Mouse (Mus musculus) neural tube, embryonic 11.5 days (tissue): ENCODE results near the gene Vmo1. TPM values are rescaled to one million over a fixed set of nuclear protein-coding genes. Genes with fewer than 3 reads are reported as not detected.

Experiments used
- ATAC-seq: fragments of 200-750 bp; cut with Nextera tagmentation; 2 replicates; pipeline ENCODE4 v1.8.0; 2017; ENCODE audit warnings: moderate number of reproducible peaks, mild to moderate bottlenecking, moderate TSS enrichment, moderate library complexity; ENCODE audit not compliant: insufficient read depth, low FRiP score, low TSS enrichment
- DNase-seq: peaks from one replicate; pipeline ENCODE4 v3.0.0-alpha.2; 2015; ENCODE audit warnings: low spot score
- H3K27ac ChIP-seq: fragments of 300-500 bp; sonication (generic); 2 replicates; pipeline ENCODE4 v1.5.1; 2014; ENCODE audit warnings: low read depth, mild to moderate bottlenecking, low read length
- H3K27me3 ChIP-seq: fragments of 300-500 bp; sonication (generic); 2 replicates; pipeline ENCODE4 v1.6.1; 2014; ENCODE audit warnings: mild to moderate bottlenecking, low read length, mixed read lengths; ENCODE audit not compliant: control insufficient read depth, insufficient read depth
- H3K36me3 ChIP-seq: fragments of 300-500 bp; sonication (generic); 2 replicates; pipeline ENCODE4 v1.6.1; 2014; ENCODE audit warnings: mild to moderate bottlenecking, low read length, moderate library complexity, mixed read lengths; ENCODE audit not compliant: control insufficient read depth, insufficient read depth
- H3K4me1 ChIP-seq: fragments of 300-500 bp; sonication (generic); 2 replicates; pipeline ENCODE4 v1.6.1; 2014; ENCODE audit warnings: low read length, mixed read lengths; ENCODE audit not compliant: control insufficient read depth, insufficient read depth
- H3K4me2 ChIP-seq: fragments of 300-500 bp; sonication (generic); 2 replicates; pipeline ENCODE4 v1.6.1; 2014; ENCODE audit warnings: low read depth, mild to moderate bottlenecking, moderate library complexity
- H3K4me3 ChIP-seq: fragments of 300-500 bp; sonication (generic); 2 replicates; pipeline ENCODE4 v1.5.1; 2014; ENCODE audit warnings: low read depth, low read length
- H3K9ac ChIP-seq: fragments of 300-500 bp; sonication (generic); 2 replicates; pipeline ENCODE4 v1.6.1; 2014; ENCODE audit warnings: mild to moderate bottlenecking, low read length
- H3K9me3 ChIP-seq: fragments of 300-500 bp; sonication (generic); 2 replicates; pipeline ENCODE4 v1.6.1; 2016; ENCODE audit warnings: low read length; ENCODE audit not compliant: control insufficient read depth
- WGBS: fragments of 180-500 bp; shearing (Covaris S2); extraction: QIAGEN DNeasy Blood & Tissue Kit; methylation state at CpG from one replicate; pipeline ENCODE4 v1.1.7; 2014; 5-methylcytosine and 5-hydroxymethylcytosine counted together
- polyA plus RNA-seq: library from polyadenylated mRNA; unstranded; fragments of >200 nt; fragmentation: Nextera tagmentation; extraction: Ambion mirVana; gene quantifications from 2 replicates; pipeline ENCODE4 v1.2.1, GENCODE M21; 2014

The Vmo1 gene
- polyA plus RNA-seq: 0.39 TPM in 1 of 2 replicates, not detected in the other

DNA sequence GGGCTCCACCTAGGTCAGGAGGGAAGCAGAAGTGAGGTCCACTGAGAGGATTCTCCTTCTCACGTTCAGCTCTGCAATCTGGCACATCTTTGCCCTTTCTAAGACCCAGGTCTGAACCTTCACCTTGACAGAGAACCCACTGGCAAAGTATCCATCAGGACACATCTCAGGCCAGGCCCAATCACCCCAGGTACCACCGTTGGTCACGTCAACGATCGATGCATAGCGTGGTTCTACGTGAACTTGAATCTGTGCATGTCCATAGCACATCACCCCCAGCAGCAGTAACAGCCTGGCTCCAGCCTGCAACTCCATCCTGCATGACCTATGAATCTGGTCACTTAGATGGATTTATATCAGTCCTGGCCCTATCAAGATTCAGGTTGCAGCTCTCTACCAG is at the start of gene Vmo1:
Gene Vmo1, minus strand, starts transcription at position 329 of the 400 bp plus-strand sequence.
- Histone ChIP-seq H3K27ac (no peak within 1 kb of the TSS), H3K4me3 (no peak within 1 kb of the TSS), H3K4me1 (no peaks in the 10 kb centered on the region), H3K4me2 (no peak within 1 kb of the TSS), H3K9ac (no peak within 1 kb of the TSS), H3K36me3 (no peaks in the 10 kb centered on the region), H3K9me3 (no peaks in the 10 kb centered on the region), H3K27me3 (no peaks in the 10 kb centered on the region)
- DNase-seq (no peak), ATAC-seq (no peak)
- WGBS: 91% methylated on average over 7 of the region's 7 CpGs

DNA sequence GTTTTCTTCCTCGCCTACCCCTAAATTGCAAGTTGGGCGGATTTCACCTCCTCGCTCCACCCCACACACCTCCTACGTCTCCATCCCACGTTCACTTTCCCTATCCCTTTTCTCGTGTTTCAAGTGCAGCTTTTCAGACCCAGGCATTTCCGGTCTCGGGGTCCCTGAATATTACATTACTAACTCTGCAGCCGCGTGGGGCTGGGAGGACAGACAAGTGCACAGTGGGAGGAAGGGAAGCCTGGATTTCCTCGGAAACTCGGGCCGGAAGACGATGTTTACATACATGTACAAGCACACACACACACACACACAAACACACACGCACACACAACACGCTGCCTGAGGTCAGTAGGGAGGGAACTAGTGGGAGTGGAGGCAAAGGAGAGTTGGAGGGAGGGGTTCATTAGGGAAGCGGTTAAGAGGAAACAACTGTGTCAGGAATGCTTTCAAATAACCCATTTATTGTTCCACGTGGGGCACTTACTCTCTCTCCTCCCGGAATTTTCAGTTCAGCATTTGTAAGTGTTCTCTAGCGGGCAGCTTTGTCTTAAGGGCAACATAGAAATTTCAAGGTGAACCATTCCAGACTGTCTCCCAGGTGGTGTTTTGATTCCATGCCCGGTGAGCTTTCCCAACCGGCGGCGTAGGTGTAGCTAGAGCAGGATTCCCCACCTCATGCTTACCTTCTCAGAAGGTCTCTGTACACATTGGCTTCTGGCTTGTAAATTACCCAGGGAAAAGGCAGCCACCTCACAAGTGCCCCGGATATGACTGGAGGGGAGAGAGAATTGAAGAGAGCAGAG is 49.3 kb upstream of the Vmo1 start:
- H3K27ac ChIP-seq: no peak overlapping the region
- ATAC-seq (no peak), DNase-seq (peak; percentile 39)
- peak overlapping the region; percentile 81 for H3K4me3 ChIP-seq
- H3K36me3 ChIP-seq: no peaks in the 10 kb centered on the region
- H3K4me1 ChIP-seq: peaks cover 31% of the 10 kb centered on the region
- no peaks in the 10 kb centered on the region for H3K9me3 ChIP-seq
- peak overlapping the region; percentile 82 for H3K9ac ChIP-seq
- WGBS: 2% methylated on average over 25 of the region's 25 CpGs
- H3K4me2 ChIP-seq: peak overlapping the region; percentile 93
- H3K27me3 ChIP-seq: no peaks in the 10 kb centered on the region

DNA sequence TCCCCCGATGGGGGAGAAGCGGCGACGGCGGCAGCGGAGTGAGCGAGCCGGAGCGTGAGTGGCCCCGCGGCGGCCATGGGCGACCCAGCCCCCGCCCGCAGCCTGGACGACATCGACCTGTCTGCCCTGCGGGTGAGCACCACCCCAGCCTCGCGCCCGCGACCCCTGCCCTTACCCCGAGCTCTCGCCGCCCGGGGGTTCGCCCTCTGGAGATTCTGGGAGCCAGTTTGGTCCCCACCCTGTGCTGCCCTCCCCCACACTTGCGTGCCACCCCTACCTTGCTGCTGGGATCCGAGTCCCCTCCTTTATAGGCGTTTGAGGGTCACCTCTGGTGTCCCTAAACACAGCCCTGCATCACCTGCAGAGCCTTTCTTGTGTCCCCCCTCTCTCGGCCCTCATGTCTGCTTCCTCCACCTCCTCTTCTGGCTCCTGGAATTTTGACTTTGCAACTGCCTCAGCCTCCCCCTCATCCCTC is 48.6 kb upstream of the Vmo1 start:
- H3K4me3 ChIP-seq: peak overlapping the region; percentile 81
- peak overlapping the region; percentile 93 for H3K4me2 ChIP-seq
- H3K9ac ChIP-seq: peak overlapping the region; percentile 82
- H3K4me1 ChIP-seq: peaks cover 31% of the 10 kb centered on the region
- DNase-seq: peak; percentile 25
- peak overlapping the region; percentile 56 for H3K27ac ChIP-seq
- no peaks in the 10 kb centered on the region for H3K9me3 ChIP-seq
- no peaks in the 10 kb centered on the region for H3K27me3 ChIP-seq
- H3K36me3 ChIP-seq: no peaks in the 10 kb centered on the region
- WGBS: 0% methylated on average over 19 of the region's 31 CpGs
- ATAC-seq: peak; percentile 68; the same call in 1 of the 2 replicates

DNA sequence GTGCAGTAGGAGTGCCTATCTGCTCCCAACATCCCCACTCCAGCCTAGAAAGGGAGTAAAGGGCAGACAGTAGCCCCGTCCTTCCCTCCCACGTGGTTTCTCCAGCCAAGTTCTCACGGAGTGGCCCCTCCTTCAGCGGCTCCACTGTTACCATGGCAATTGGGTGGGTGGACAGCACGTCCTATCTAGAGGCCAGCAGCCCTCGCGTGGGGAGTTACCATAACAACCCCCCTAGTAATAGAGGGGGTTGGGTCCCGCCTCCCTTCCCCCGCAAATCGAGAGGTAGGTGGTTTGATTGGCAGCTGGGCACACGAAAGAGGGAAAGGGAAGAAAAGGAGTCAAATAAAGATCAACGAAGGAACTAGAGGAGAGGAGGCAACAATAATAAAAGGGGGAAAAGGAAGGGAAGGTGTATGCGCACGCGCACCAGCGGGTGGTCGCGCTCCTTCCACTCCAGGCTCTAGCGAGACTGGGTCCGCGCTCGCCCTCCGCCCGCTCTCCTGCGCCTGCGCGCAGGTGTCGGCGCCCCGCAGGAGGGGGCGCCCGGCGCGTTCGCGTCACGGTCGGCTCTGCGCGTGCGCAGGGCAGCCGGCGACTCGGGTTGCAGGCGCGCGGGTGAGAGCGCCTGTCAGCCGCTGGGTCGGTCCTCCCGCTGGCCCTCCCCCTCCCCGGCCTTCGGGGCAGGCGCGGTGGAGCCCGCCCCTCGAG is 48.0 kb upstream of the Vmo1 start, which contains the start of gene Mink1:
Gene Mink1, plus strand, starts transcription at position 595 of the 708 bp plus-strand sequence.
- H3K27ac ChIP-seq: peak within 1 kb of the TSS; percentile 56
- peaks cover 31% of the 10 kb centered on the region for H3K4me1 ChIP-seq
- peak; percentile 97 for DNase-seq
- H3K4me3 ChIP-seq: peak within 1 kb of the TSS; percentile 81
- WGBS: under 1% methylated on average over 44 of the region's 57 CpGs
- peak within 1 kb of the TSS; percentile 82 for H3K9ac ChIP-seq
- no peaks in the 10 kb centered on the region for H3K9me3 ChIP-seq
- H3K27me3 ChIP-seq: no peaks in the 10 kb centered on the region
- peak; percentile 87 for ATAC-seq
- peak within 1 kb of the TSS; percentile 93 for H3K4me2 ChIP-seq
- H3K36me3 ChIP-seq: no peaks in the 10 kb centered on the region

DNA sequence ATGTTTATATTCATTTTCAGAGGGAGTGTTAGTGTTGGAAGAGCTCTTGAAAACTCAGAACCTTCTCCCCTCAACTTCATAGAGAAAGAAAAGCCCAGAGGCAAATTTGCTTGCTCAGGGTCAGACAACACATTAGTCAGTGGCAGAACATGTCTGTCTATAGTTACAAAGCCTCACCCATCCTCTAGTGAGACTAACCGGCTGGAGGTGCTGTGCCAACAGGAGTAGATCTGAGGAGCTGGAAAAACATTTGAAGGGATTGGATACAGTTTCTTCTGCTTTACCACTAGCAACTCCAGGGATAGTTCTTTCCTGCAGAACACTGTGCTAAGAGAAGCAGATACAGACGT is 47.5 kb upstream of the Vmo1 start:
- 4% methylated on average over 2 of the region's 2 CpGs for WGBS
- Histone ChIP-seq H3K27ac (peak overlapping the region; percentile 56; the same call in 1 of the 2 replicates), H3K27me3 (no peaks in the 10 kb centered on the region), H3K4me1 (peaks cover 30% of the 10 kb centered on the region), H3K4me3 (peak overlapping the region; percentile 81), H3K9ac (peak overlapping the region; percentile 82), H3K9me3 (no peaks in the 10 kb centered on the region), H3K4me2 (peak overlapping the region; percentile 93), H3K36me3 (no peaks in the 10 kb centered on the region)
- DNase-seq (no peak), ATAC-seq (0 out of 2 replicates have a peak, but pooled peaks have one; percentile 7)

DNA sequence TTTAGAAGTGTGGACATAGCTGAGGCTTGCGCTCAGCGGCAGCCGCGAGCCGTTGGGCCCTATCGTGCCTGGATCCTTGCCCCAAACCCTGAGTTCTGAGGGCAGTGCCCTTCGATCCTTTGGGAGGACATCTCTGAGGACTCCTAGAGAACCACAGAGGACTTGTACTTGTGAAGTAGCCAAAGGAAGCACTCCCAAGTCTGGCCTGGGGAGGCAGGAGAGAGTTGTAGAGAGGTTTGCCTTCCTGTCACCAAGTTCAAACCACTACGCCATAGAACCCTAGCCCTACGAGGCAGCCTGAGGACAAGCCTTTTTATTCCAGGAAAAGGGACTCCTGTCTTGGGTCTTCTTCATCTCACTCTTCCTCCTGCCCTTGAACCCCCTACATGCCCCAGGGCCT is 43.1 kb upstream of the Vmo1 start:
- ATAC-seq: no peak
- no peaks in the 10 kb centered on the region for H3K36me3 ChIP-seq
- no peak overlapping the region for H3K4me2 ChIP-seq
- no peak overlapping the region for H3K9ac ChIP-seq
- no peaks in the 10 kb centered on the region for H3K27me3 ChIP-seq
- H3K4me1 ChIP-seq: peaks cover 5% of the 10 kb centered on the region; the same call in 1 of the 2 replicates
- no peak overlapping the region for H3K27ac ChIP-seq
- WGBS: 89% methylated on average over 9 of the region's 9 CpGs
- H3K9me3 ChIP-seq: no peaks in the 10 kb centered on the region
- no peak overlapping the region for H3K4me3 ChIP-seq
- no peak for DNase-seq

DNA sequence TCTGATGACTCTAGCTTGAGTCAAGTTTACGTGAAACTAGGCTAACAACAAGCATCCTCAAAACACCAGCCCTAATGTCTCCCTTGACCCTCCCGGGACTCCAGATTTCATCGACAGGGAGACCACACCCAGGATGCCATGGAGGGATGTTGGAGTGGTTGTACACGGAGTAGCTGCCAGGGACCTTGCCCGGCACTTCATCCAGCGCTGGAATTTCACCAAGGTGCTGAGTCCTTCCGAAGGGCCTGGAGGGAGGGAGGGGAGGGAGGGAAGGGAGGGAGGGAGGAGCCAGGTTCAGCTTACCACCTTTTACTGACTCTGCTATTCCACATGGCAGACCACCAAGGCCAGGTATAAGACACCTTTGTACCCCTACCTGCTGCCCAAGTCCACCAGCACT is 39.5 kb upstream of the Vmo1 start:
- H3K9me3 ChIP-seq: no peaks in the 10 kb centered on the region
- H3K27ac ChIP-seq: no peak overlapping the region
- H3K9ac ChIP-seq: no peak overlapping the region
- no peak overlapping the region for H3K4me3 ChIP-seq
- no peaks in the 10 kb centered on the region for H3K27me3 ChIP-seq
- peaks cover 5% of the 10 kb centered on the region; the same call in 1 of the 2 replicates for H3K4me1 ChIP-seq
- no peak overlapping the region for H3K4me2 ChIP-seq
- DNase-seq: no peak
- ATAC-seq: no peak
- WGBS: 16% methylated on average over 7 of the region's 7 CpGs
- H3K36me3 ChIP-seq: no peaks in the 10 kb centered on the region

DNA sequence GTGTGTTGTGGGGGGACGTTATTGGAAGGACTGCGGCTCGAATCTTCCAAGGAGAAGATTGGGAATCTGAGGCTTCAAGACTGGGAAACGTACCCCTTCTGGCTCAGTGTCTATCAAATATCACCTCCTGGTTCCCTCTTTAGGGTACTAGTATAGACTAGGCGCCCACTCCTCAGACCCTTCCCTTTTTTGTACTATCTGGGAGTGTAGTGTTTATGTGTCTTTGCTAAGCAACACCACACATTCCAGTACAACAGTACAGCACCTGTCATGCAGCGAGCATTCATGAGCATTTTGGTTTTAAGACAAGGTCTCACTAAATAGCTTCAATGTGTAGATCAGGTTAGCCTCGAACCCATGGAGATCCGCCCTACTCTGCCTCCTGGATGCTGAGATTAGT is 37.1 kb upstream of the Vmo1 start:
- H3K4me1 ChIP-seq: peaks cover 5% of the 10 kb centered on the region; the same call in 1 of the 2 replicates
- no peaks in the 10 kb centered on the region for H3K27me3 ChIP-seq
- WGBS: 89% methylated on average over 8 of the region's 8 CpGs
- no peak overlapping the region for H3K4me3 ChIP-seq
- no peak overlapping the region for H3K9ac ChIP-seq
- no peak overlapping the region for H3K27ac ChIP-seq
- DNase-seq (no peak), ATAC-seq (no peak)
- H3K4me2 ChIP-seq: no peak overlapping the region
- no peaks in the 10 kb centered on the region for H3K36me3 ChIP-seq
- H3K9me3 ChIP-seq: no peaks in the 10 kb centered on the region
